Mouse (Mus musculus) heart, postnatal 36 days (tissue): ENCODE results near the gene Lst1. TPM values are rescaled to one million over a fixed set of nuclear protein-coding genes. Genes with fewer than 3 reads are reported as not detected.
"Not testable (repeated sequence)": the region's sequence is repeated elsewhere in the genome, so short reads cannot be mapped to it uniquely, and the experiment has no call there.

Experiments used
- DNase-seq, 2 experiments: peaks; one replicate each; pipeline ENCODE4 v3.0.0; 2021 to 2022
- intact Hi-C: fragments of 180-260 bp; cut with DNase I; formaldehyde crosslinking; loops from one replicate; pipeline ENCODE4 v1.15.1; 2025
- total RNA-seq, 2 experiments: library from RNA; stranded (reverse); gene quantifications; 2 replicates each; pipeline ENCODE4 v1.2.3; 2021

Gene Lst1
- total RNA-seq: 1 to 10 TPM; 3.3 to 3.7 TPM

- DNase-seq: no peak
- intact Hi-C loops: no loop called here
Observed at GRCm38 (mm10) chr17:35187959-35188610, at the start of gene Lst1. Gene Lst1 (minus strand): TSS chr17:35188439.

- DNase-seq: no peak
- intact Hi-C loops: loop anchor here (2.0 to 5.0 kb wide), 3 partner anchors 69 to 235 kb away; partner anchors contain the start of gene Vars
Observed at GRCm38 (mm10) chr17:35237504-35237903, 49.3 kb upstream of the Lst1 start.

GRCm38 (mm10) chr17:35236996-35237395, 48.8 kb upstream of the Lst1 start:
- DNase-seq: no peak

GRCm38 (mm10) chr17:35236390-35236746, 48.1 kb upstream of the Lst1 start:
- DNase-seq: peak; percentile 98 to 100
- intact Hi-C loops: loop anchor here (2.0 to 5.0 kb wide), 3 partner anchors 68 to 234 kb away; partner anchors contain the start of gene Vars

More at GRCm38 (mm10) chr17:35236996-35237395, 48.8 kb upstream of the Lst1 start:
- intact Hi-C loops: loop anchor here (2.0 to 5.0 kb wide), 3 partner anchors 68 to 235 kb away; partner anchors contain the start of gene Vars

GRCm38 (mm10) chr17:35235614-35236389, 47.6 kb upstream of the Lst1 start, which contains the start of gene Nfkbil1:
Gene Nfkbil1 (minus strand): TSS chr17:35235792.
- DNase-seq: peak; percentile 85 to 88
- intact Hi-C loops: loop anchor here (2.0 to 5.0 kb wide), 3 partner anchors 67 to 234 kb away; partner anchors contain the start of gene Vars

GRCm38 (mm10) chr17:35234903-35235302, 46.7 kb upstream of the Lst1 start:
- DNase-seq: peak; percentile 54 to 66
- intact Hi-C loops: loop anchor here (5.0 kb wide), 1 partner anchor 233 kb away; the partner anchor contains the start of gene Vars

GRCm38 (mm10) chr17:35234090-35234489, 45.9 kb upstream of the Lst1 start:
- intact Hi-C loops, DNase-seq: not testable (repeated sequence)

- no peak for DNase-seq
- intact Hi-C loops: no loop called here
Observed at GRCm38 (mm10) chr17:35233114-35233980, 45.1 kb upstream of the Lst1 start, which contains the start of gene Atp6v1g2. Gene Atp6v1g2 (plus strand): TSS chr17:35233660.

- intact Hi-C loops: loop anchor here (1.0 kb wide), 1 partner anchor 54 kb away; no protein-coding TSS in a partner anchor
- no peak for DNase-seq
Observed at GRCm38 (mm10) chr17:35232659-35233058, 44.4 kb upstream of the Lst1 start.

GRCm38 (mm10) chr17:35232043-35232442, 43.8 kb upstream of the Lst1 start:
- peak; percentile 88 to 93 for DNase-seq
- intact Hi-C loops: loop anchor here (1.0 kb wide), 1 partner anchor 54 kb away; no protein-coding TSS in a partner anchor

- DNase-seq: no peak
- intact Hi-C loops: no loop called here
Observed at GRCm38 (mm10) chr17:35231022-35231421, 42.8 kb upstream of the Lst1 start.

- intact Hi-C loops: no loop called here
- DNase-seq: no peak
Observed at GRCm38 (mm10) chr17:35226561-35227046, 38.4 kb upstream of the Lst1 start.

GRCm38 (mm10) chr17:35225456-35225855, 37.2 kb upstream of the Lst1 start:
- DNase-seq: no peak
- intact Hi-C loops: no loop called here

GRCm38 (mm10) chr17:35224641-35225040, 36.4 kb upstream of the Lst1 start:
- DNase-seq: no peak
- intact Hi-C loops: no loop called here

- intact Hi-C loops: no loop called here
- DNase-seq: no peak
Observed at GRCm38 (mm10) chr17:35222299-35222698, 34.1 kb upstream of the Lst1 start.

GRCm38 (mm10) chr17:35220156-35220952, 32.1 kb upstream of the Lst1 start, which contains the start of gene Gm16181:
Gene Gm16181 (plus strand): TSS chr17:35220834.
- intact Hi-C loops: loop anchor here (2.0 kb wide), 1 partner anchor 20 kb away; no protein-coding TSS in a partner anchor
- DNase-seq: peak; percentile 59 to 66

GRCm38 (mm10) chr17:35219601-35220041, 31.4 kb upstream of the Lst1 start:
- DNase-seq: peak in 1 of 2 experiments; percentile 52
- intact Hi-C loops: loop anchor here (2.0 kb wide), 1 partner anchor 19 kb away; no protein-coding TSS in a partner anchor

GRCm38 (mm10) chr17:35218516-35219193, 30.4 kb upstream of the Lst1 start:
- intact Hi-C loops: no loop called here
- DNase-seq: peak; percentile 46 to 49
